Mouse (Mus musculus): ENCODE results near the gene Alkbh3. TPM values are rescaled to one million over a fixed set of nuclear protein-coding genes. Genes with fewer than 3 reads are reported as not detected.

Gene Alkbh3
- polyA plus RNA-seq, 2 experiments from 2014 or later = 44.5 to 56.2 TPM

- no peak for ATAC-seq
Measured at GRCm38 (mm10) chr2:93953726-93954125, 56.9 kb downstream of the Alkbh3 start.

GRCm38 (mm10) chr2:93946976-93947375 lies 63.6 kb downstream of the Alkbh3 start:
- no peak for ATAC-seq

DNA sequence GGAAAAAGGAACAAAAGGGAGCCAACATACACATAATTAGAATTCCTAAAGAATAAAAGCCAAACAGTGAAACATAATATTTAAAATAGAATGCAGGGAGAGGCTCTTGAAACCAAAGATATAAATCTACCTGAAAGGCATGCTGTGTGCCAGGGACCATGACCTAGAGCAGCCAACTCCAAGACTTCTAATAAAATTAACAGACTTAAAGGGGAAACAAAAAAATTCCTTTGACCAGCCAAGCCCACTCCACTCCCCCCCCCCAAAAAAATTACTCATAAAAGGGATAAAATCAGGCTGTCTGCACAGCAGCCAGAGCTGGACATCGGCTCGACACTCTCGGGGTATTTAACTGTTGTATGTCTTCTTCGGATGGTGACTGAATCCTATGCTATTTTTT lies 65.8 kb downstream of the Alkbh3 start:
- ATAC-seq = no peak

DNA sequence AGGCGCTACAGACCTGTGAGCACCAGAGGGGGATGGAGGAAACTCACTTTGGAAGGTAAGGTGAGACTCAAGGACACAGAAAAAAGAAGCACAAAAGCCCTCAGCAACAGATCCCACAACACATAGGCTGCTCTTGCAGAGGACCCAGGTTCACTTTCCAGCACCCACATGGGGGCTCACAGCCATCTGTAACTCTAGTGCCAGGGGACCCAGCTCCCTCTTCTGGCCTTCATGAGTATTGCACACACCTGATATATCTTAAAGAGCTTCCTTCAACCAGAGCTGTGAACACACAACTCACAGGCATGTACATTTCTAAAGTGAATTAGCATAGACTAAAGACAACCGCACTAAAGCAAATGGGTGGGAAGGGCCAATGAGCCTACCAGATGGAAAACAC lies 66.5 kb downstream of the Alkbh3 start:
- ATAC-seq = no peak

DNA sequence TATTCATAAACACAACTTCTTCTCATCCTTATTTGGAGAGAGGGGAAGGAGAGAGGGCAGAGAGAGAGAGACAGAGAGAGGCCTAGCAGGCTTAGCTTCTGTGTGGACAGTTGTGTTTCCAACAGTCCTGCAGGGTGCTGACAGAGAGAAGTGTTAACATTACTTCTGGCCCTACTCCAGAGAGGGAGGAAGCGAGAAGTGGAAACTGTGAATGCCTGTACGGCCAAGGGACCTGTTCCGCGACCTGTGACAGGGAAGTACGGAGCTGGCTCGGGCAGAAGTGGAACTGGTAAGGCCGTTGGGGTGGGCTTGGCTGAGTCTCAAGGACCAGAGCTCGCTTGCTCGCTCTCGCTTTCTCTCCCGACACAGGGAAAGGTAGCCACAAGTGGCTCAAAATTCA lies 68.9 kb downstream of the Alkbh3 start:
- ATAC-seq = no peak

DNA sequence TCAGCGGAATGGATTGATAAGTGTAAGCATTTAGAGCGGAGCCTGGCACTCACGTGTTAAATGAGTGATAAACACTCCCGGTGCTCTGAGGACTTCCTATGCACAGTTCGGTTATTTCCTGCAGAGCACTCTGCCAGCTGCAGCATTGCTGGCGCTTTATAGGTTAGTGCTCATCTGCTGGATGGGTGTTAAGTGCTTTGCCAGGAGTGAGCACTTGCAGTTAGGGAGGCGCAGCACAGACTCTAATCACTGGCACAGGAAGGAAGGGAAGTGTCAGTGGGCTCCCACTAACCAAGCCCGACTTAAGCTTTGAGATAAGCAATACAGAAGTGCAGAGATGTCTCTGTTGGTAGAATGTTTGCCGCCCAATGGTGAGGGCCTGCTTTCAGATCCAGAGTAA lies 72.1 kb downstream of the Alkbh3 start:
- no peak for ATAC-seq

Other genes starting within 250 kb of the Alkbh3 start
- 10 to 100 TPM; 12.6 to 15.0 TPM for gene Ext2, start 188.2 kb downstream of the Alkbh3 start, polyA plus RNA-seq (2017; shearing (Covaris generic))
- gene Accs, start 160.9 kb downstream of the Alkbh3 start, polyA plus RNA-seq (2017; shearing (Covaris generic)) = 10 to 100 TPM; 14.1 to 17.1 TPM
- gene Accsl, start 141.7 kb downstream of the Alkbh3 start, polyA plus RNA-seq (2017; shearing (Covaris generic)) = not detected
- not detected for gene Gm13889, start 53.6 kb downstream of the Alkbh3 start, polyA plus RNA-seq (2017; shearing (Covaris generic))
- not detected for gene Gm27027, start 14.5 kb downstream of the Alkbh3 start, polyA plus RNA-seq (2017; shearing (Covaris generic))
- 10 to 100 TPM; 72.0 to 73.4 TPM for gene Hsd17b12, start 147.2 kb upstream of the Alkbh3 start, polyA plus RNA-seq (2017; shearing (Covaris generic))